Mouse (Mus musculus) mesoderm, embryonic 11.5 days (tissue): ENCODE measurements around the gene Fpr-rs7.

Experiments used
- DNase-seq: peaks from one replicate; pipeline ENCODE4 v3.0.0-alpha.2; 2012; ENCODE audit warnings: low read depth, low spot score

The Fpr-rs7 gene

DNA sequence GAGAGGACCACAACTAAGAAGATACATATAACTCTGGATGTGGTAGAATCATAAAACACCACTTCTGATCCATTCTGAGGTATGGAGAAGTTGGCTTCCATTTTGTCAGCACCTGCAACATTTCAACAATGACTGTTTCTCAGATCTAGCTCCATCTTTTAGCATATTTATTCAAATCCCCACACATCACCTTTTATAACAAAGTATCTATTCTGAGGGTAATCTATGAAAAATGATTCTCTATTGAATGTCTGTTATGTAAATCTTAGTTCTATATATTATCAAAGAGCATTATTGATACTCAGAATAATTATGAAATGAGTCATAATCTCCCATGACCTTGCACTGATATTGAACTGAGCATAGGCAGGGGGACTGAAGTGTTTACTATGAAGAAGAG is at the start of gene Fpr-rs7:
TSS of gene Fpr-rs7 (minus strand) at position 101 of the 400 bp plus-strand sequence.
- DNase-seq: no peak

GRCm38 (mm10) chr17:20074090-20074489 is 39.9 kb downstream of the Fpr-rs7 start:
- DNase-seq: no peak

DNA sequence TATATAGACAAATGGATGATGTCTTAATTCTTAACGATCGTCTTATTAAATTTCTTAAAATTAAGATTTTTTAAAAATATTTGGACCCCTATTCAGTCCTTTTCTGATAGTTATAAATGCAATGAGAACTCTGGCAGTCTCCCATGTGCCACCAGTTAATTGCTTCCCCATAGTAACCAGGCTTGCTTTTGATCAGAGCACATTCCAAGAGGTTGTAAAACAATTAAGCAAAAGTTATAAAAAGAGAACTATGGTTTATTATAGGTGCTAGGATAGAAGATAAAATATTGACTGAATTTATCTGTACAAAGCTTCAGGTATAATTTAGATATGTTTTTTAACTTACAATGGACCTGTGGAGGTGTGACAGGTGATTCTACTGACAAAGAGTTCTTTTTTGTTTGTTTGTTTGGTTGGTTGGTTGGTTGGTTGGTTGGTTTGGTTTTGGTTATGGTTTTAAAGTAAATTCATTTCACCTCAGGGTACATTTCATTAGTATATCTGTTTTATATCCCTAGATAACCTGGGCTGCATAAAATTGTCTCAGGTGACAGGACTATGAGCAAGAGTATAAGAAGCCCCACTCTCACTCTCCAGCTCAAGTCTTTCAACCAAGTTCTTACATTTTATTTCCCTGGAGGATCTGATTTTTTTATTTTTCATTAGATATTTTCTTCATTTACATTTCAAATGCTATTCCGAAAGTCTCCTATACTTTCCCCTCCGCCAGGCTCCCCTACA is 42.2 kb downstream of the Fpr-rs7 start:
- DNase-seq: no peak
